10 mouse cellular contexts compared by ENCODE assay signal in genomic region chr2:96234613-96235012, GRCm38 (mm10).
DNase-seq lines count a peak whose midpoint lies in the region; ATAC-seq and TF ChIP-seq lines count a peak whose summit lies in the region.
"Had no signal": no experiment of that assay in that cellular context is flagged by ENCODE, and none has a peak within 500 bp of the region (broad histone marks: within the 10 kb centered on the region; RNA-seq: fewer than 3 reads in every experiment).

No protein-coding gene starts in this region.

- no peak overlapping the region for H3K27ac ChIP-seq in forebrain, postnatal 0 days (ENCODE audit: low read depth, low read length)
- H3K27ac ChIP-seq in forebrain, embryonic 13.5 days, result no peak overlapping the region
- no peak overlapping the region for H3K27ac ChIP-seq in left cerebral cortex, adult 2 months
- H3K27ac ChIP-seq in gastrocnemius, adult 2 months, result no peak overlapping the region
- H3K27ac ChIP-seq: embryonic facial prominence, embryonic 13.5 days had no signal

- no peak overlapping the region for H3K4me3 ChIP-seq in forebrain, postnatal 0 days (ENCODE audit: low read depth, low read length)
- no peak overlapping the region for H3K4me3 ChIP-seq in forebrain, embryonic 13.5 days
- no peak overlapping the region for H3K4me3 ChIP-seq in left cerebral cortex, adult 2 months
- H3K4me3 ChIP-seq in E14TG2a.4 (replicated peaks; ENCODE audit: low read length), result no peak overlapping the region
- H3K4me3 ChIP-seq in gastrocnemius, adult 2 months, result no peak overlapping the region
- H3K4me3 ChIP-seq: embryonic facial prominence, embryonic 13.5 days had no signal

- intact Hi-C loops in left cerebral cortex, adult 2 months (cut with DNase I), result loop anchor here (2.0 kb wide), 1 partner anchor 82 kb away; no protein-coding TSS in a partner anchor
- intact Hi-C loops in left cerebral cortex, postnatal 36 days (cut with DNase I), result loop anchor here (5.0 kb wide), 1 partner anchor 83 kb away; the partner anchor contains the start of gene Lrrc4c
- intact Hi-C loops in gastrocnemius, adult 2 months (cut with DNase I), result no loop called here

- no peak overlapping the region for H3K4me2 ChIP-seq in forebrain, postnatal 0 days (ENCODE audit: low read depth)
- H3K4me2 ChIP-seq in forebrain, embryonic 13.5 days, result no peak overlapping the region
- H3K4me2 ChIP-seq: embryonic facial prominence, embryonic 13.5 days had no signal

- H3K4me1 ChIP-seq in forebrain, postnatal 0 days (ENCODE audit: insufficient read depth), result no peaks in the 10 kb centered on the region
- H3K4me1 ChIP-seq in forebrain, embryonic 13.5 days, result no peaks in the 10 kb centered on the region
- no peaks in the 10 kb centered on the region for H3K4me1 ChIP-seq in E14TG2a.4 (replicated peaks; ENCODE audit: low read depth, low read length)
- H3K4me1 ChIP-seq: embryonic facial prominence, embryonic 13.5 days had no signal

- no peak overlapping the region for H3K9ac ChIP-seq in forebrain, postnatal 0 days
- H3K9ac ChIP-seq in forebrain, embryonic 13.5 days, result no peak overlapping the region
- H3K9ac ChIP-seq: embryonic facial prominence, embryonic 13.5 days had no signal

- peak; percentile 52 for TF ChIP-seq CTCF in forebrain, postnatal 0 days (IDR thresholded peaks at IDR 0.05; ENCODE audit: low read depth)
- peak; percentile 61 for TF ChIP-seq CTCF in left cerebral cortex, adult 2 months (IDR thresholded peaks at IDR 0.05)
- TF ChIP-seq CTCF in E14TG2a.4 (conservative IDR thresholded peaks at IDR 0.05; ENCODE audit: low read length), result peak; percentile 8; the same call in 1 of the 2 replicates
- TF ChIP-seq CTCF in gastrocnemius, adult 2 months (IDR thresholded peaks at IDR 0.05), result no peak

- no peaks in the 10 kb centered on the region for H3K9me3 ChIP-seq in forebrain, postnatal 0 days (ENCODE audit: low read length)
- no peaks in the 10 kb centered on the region for H3K9me3 ChIP-seq in forebrain, embryonic 13.5 days (replicated peaks)
- no peaks in the 10 kb centered on the region for H3K9me3 ChIP-seq in E14TG2a.4 (ENCODE audit: low read length)
- H3K9me3 ChIP-seq: embryonic facial prominence, embryonic 13.5 days had no signal

- DNase-seq in forebrain, postnatal 0 days, result peak; percentile 65
- no peak for DNase-seq in left cerebral cortex, adult 2 months (ENCODE audit: extremely low spot score in 1 of 2, low spot score in 2 of 2)
- no peak for DNase-seq in left cerebral cortex, postnatal 36 days (ENCODE audit: low spot score in 2 of 2)
- DNase-seq in embryo, embryonic 11 days, result peak; percentile 31
- no peak for DNase-seq in gastrocnemius, adult 2 months
- DNase-seq: liver had no signal

- H3K36me3 ChIP-seq in forebrain, postnatal 0 days (ENCODE audit: insufficient read depth), result no peaks in the 10 kb centered on the region
- H3K36me3 ChIP-seq in forebrain, embryonic 13.5 days (ENCODE audit: poor library complexity, severe bottlenecking), result no peaks in the 10 kb centered on the region
- H3K36me3 ChIP-seq in E14TG2a.4 (ENCODE audit: insufficient read depth, low read length), result no peaks in the 10 kb centered on the region
- H3K36me3 ChIP-seq: embryonic facial prominence, embryonic 13.5 days; G1E had no signal

- ATAC-seq in forebrain, postnatal 0 days, result no peak
- no peak for ATAC-seq in forebrain, embryonic 13.5 days

- no peaks in the 10 kb centered on the region for H3K27me3 ChIP-seq in forebrain, postnatal 0 days (ENCODE audit: insufficient read depth, low read length)
- no peaks in the 10 kb centered on the region for H3K27me3 ChIP-seq in forebrain, embryonic 13.5 days
- H3K27me3 ChIP-seq in E14TG2a.4 (ENCODE audit: insufficient read depth, low read length), result no peaks in the 10 kb centered on the region
- H3K27me3 ChIP-seq: embryonic facial prominence, embryonic 13.5 days had no signal

Comparison
In these comparisons a context has a peak if more than half of its experiments do, and no peak if none do; other contexts are left out.
1. DNase-seq: peak in forebrain, postnatal 0 days (single experiment) and embryo, embryonic 11 days (single experiment); none in left cerebral cortex, adult 2 months (0 of 2), left cerebral cortex, postnatal 36 days (0 of 2) and gastrocnemius, adult 2 months (single experiment).